Comparison of ENCODE assay signal across 12 mouse cellular contexts in genomic region chr11:6952787-6953186, GRCm38 (mm10).
DNase-seq lines count a peak whose midpoint lies in the region.
"Had no signal": no experiment of that assay in that cellular context is flagged by ENCODE, and none has a peak within 500 bp of the region (broad histone marks: within the 10 kb centered on the region; RNA-seq: fewer than 3 reads in every experiment).

No protein-coding gene starts in this region.

- DNase-seq in gastrocnemius, postnatal 25 days = peak; percentile 5
- DNase-seq in gastrocnemius, adult 18-20 months (ENCODE audit: low spot score) = no peak
- DNase-seq in left cerebral cortex, postnatal 4 days = peak; percentile 84
- DNase-seq in left cerebral cortex, postnatal 36 days (ENCODE audit: low spot score in 2 of 2) = no peak
- DNase-seq in cerebellum, adult 11 months = peak; percentile 93
- DNase-seq in cerebellum, postnatal 14 days = peak; percentile 91 to 98
- DNase-seq in embryo, embryonic 9.5 days (ENCODE audit: extremely low spot score) = no peak
- no peak for DNase-seq in gastrocnemius, postnatal 4 days (ENCODE audit: low spot score in 2 of 2)
- DNase-seq: gastrocnemius, postnatal 10 days; heart, postnatal 14 days; kidney, postnatal 10 days; spleen, adult 18-20 months had no signal

- intact Hi-C loops in left cerebral cortex, postnatal 4 days (cut with DNase I) = no loop called here
- intact Hi-C loops in left cerebral cortex, postnatal 36 days (cut with DNase I) = no loop called here

Comparison
In these comparisons a context has a peak if more than half of its experiments do, and no peak if none do; other contexts are left out.
1. DNase-seq: peak in gastrocnemius, postnatal 25 days (single experiment), left cerebral cortex, postnatal 4 days (single experiment), cerebellum, adult 11 months (single experiment) and cerebellum, postnatal 14 days (2 of 2); none in gastrocnemius, adult 18-20 months (single experiment), left cerebral cortex, postnatal 36 days (0 of 2), embryo, embryonic 9.5 days (single experiment) and gastrocnemius, postnatal 4 days (0 of 2).